Mouse (Mus musculus) ES-E14 (cell line): Measurements from ENCODE around the gene Sufu. TPM values are rescaled to one million over a fixed set of nuclear protein-coding genes. Genes with fewer than 3 reads are reported as not detected.

Experiments
- DNase-seq: peaks from one replicate; pipeline ENCODE4 v3.0.0-alpha.2; 2013; ENCODE audit warnings: low read depth, low spot score
- H3K27ac ChIP-seq: 2 replicates; pipeline ENCODE4 v1.5.1; 2012; ENCODE audit warnings: low read depth, mild to moderate bottlenecking, low read length, moderate library complexity, mixed read lengths; ENCODE audit not compliant: poor library complexity, insufficient read depth, severe bottlenecking
- H3K36me3 ChIP-seq: 2 replicates; pipeline ENCODE4 v1.6.1; 2012; ENCODE audit warnings: mild to moderate bottlenecking, low read length, moderate library complexity, mixed read lengths; ENCODE audit not compliant: control insufficient read depth, poor library complexity, insufficient read depth, severe bottlenecking
- H3K4me1 ChIP-seq, 2 experiments: fragments of 150-350 bp in 1 of 2; sonication (generic) in 1 of 2; 2 replicates each; pipeline ENCODE4 v1.6.1; 2012; ENCODE audit warnings: low read length in 2 of 2, mild to moderate bottlenecking in 1 of 2, mixed read lengths in 1 of 2; ENCODE audit not compliant: control insufficient read depth in 2 of 2, insufficient read depth in 2 of 2, poor library complexity in 1 of 2
- H3K4me3 ChIP-seq, 2 experiments: fragments of 150-350 bp in 1 of 2; sonication (generic) in 1 of 2; 2 replicates each; pipeline ENCODE4 v1.5.1; 2012; ENCODE audit warnings: low read length in 2 of 2, low read depth in 1 of 2, mild to moderate bottlenecking in 1 of 2, mixed read lengths in 1 of 2; ENCODE audit not compliant: insufficient read depth in 1 of 2, poor library complexity in 1 of 2, severe bottlenecking in 1 of 2
- H3K9ac ChIP-seq: 2 replicates; pipeline ENCODE4 v1.6.1; 2012; ENCODE audit warnings: low read depth, mild to moderate bottlenecking, low read length, mixed read lengths; ENCODE audit not compliant: poor library complexity, insufficient read depth, severe bottlenecking
- H3K9me3 ChIP-seq: fragments of 150-350 bp; sonication (generic); 2 replicates; pipeline ENCODE4 v1.6.1; 2012; ENCODE audit warnings: low read depth, mild to moderate bottlenecking, low read length; ENCODE audit not compliant: control insufficient read depth, insufficient read depth
- CHD2 ChIP-seq: IDR thresholded peaks from 2 replicates; pipeline ENCODE4 v1.6.1; 2014; ENCODE audit warnings: mild to moderate bottlenecking, low read depth, low read length, inconsistent platforms
- HCFC1 ChIP-seq: IDR thresholded peaks from 2 replicates; pipeline ENCODE4 v1.6.1; 2012; ENCODE audit warnings: low read length, inconsistent platforms, borderline replicate concordance; ENCODE audit not compliant: insufficient read depth
- MAFK ChIP-seq: IDR thresholded peaks from 2 replicates; pipeline ENCODE4 v1.6.1; 2014; ENCODE audit warnings: mild to moderate bottlenecking, low read depth, low read length, inconsistent platforms; ENCODE audit not compliant: insufficient read depth
- ZC3H11A ChIP-seq: IDR thresholded peaks from 2 replicates; pipeline ENCODE4 v1.6.1; 2012; ENCODE audit warnings: low read depth, mild to moderate bottlenecking, inconsistent platforms, low read length, borderline replicate concordance
- ZNF384 ChIP-seq: IDR thresholded peaks from 2 replicates; pipeline ENCODE4 v1.6.1; 2012; ENCODE audit warnings: low read depth, low read length, inconsistent platforms
- in situ Hi-C, 2 experiments: fragments of 600-800 bp; cut with MboI; formaldehyde crosslinking; loops; one replicate each; pipeline ENCODE4 v1.15.1; 2025; ENCODE audit warnings: low sequenced_read_pairs in 2 of 2, inconsistent platforms in 1 of 2; ENCODE audit not compliant: unreplicated experiment in 2 of 2
- total RNA-seq: library from RNA; depleted of rRNA; stranded (reverse); fragments of 300-350 nt; gene quantifications from 2 replicates; pipeline ENCODE4 v1.2.3, GENCODE M21; 2012

Gene Sufu
- total RNA-seq, 1 experiment, result 14.5 TPM

DNA sequence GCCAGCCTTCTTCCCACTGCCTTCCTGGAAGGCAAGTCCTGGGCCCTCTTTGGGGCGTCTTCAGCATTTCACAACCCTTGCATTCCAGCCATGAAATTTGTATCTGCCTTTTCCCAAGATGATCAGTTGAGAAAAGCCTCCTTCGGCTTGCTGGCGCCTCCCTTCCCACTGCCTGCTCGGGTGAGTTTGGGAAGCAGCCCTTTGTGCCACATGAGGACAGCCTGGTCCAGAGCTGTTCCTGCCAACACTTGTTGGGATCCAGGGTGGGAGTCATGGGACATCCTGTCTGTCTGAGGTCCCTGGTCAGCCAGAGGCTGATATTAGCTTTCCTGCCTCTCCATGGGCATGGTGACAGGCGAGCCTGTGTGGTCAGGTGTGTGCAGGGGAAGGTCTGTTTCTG is 61.1 kb downstream of the Sufu start:
- H3K9me3 ChIP-seq, result no peaks in the 10 kb centered on the region
- TF ChIP-seq ZC3H11A (no peak), CHD2 (no peak), MAFK (no peak), HCFC1 (no peak), ZNF384 (no peak)
- H3K27ac ChIP-seq, result no peak overlapping the region
- in situ Hi-C loops, result no loop called here
- H3K9ac ChIP-seq, result no peak overlapping the region
- H3K4me3 ChIP-seq, result no peak overlapping the region
- DNase-seq, result no peak
- peaks cover 2% of the 10 kb centered on the region; the same call in 1 of the 2 replicates for H3K36me3 ChIP-seq
- no peaks in the 10 kb centered on the region for H3K4me1 ChIP-seq

DNA sequence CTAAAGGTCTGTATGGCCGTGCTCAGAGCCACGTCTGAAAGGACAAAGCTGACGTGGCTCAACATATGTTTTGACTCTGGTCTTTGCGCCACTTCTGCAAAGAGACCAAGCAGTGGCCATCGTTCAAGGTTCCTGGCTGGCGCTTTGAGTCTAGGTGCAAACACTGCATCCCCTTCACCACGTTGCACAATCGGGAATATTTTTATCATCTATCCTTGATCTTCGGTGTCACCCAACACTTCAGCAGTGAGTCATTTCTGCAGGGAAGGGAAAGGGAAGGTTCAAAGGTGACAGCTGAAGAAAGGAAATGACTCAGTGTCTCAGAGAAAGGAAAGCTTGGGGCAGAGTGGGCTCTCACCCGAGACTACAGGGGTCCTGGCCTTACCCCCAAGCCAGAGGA is 62.6 kb downstream of the Sufu start:
- Histone ChIP-seq H3K27ac (no peak overlapping the region), H3K4me1 (no peaks in the 10 kb centered on the region), H3K9ac (no peak overlapping the region), H3K36me3 (peaks cover 2% of the 10 kb centered on the region; the same call in 1 of the 2 replicates), H3K9me3 (no peaks in the 10 kb centered on the region), H3K4me3 (no peak overlapping the region)
- TF ChIP-seq MAFK, result no peak
- no peak for TF ChIP-seq ZC3H11A
- TF ChIP-seq HCFC1, result no peak
- TF ChIP-seq ZNF384, result no peak
- no peak for TF ChIP-seq CHD2
- in situ Hi-C loops, result no loop called here
- no peak for DNase-seq

DNA sequence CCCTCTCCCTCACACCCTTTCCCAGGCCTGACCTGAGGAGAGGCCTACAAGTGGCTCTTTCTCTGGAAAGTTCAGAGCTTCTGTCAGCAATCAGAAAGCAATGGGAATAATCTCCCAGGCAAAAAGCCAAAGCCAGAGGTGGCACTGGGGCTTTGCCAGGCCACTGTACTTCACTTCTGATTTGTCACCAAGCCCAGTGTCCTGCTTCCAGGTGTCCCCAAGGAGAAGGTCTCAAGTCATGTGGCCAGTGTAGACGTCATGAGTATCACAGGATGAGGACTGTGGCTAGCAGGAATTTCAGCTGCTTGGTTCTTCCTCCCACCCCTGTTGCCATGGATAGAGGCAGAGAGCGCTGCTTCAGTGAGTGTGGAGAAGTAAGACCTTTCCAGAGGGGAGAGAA is 63.2 kb downstream of the Sufu start:
- Histone ChIP-seq H3K27ac (no peak overlapping the region), H3K36me3 (peaks cover 2% of the 10 kb centered on the region; the same call in 1 of the 2 replicates)
- DNase-seq, result no peak

DNA sequence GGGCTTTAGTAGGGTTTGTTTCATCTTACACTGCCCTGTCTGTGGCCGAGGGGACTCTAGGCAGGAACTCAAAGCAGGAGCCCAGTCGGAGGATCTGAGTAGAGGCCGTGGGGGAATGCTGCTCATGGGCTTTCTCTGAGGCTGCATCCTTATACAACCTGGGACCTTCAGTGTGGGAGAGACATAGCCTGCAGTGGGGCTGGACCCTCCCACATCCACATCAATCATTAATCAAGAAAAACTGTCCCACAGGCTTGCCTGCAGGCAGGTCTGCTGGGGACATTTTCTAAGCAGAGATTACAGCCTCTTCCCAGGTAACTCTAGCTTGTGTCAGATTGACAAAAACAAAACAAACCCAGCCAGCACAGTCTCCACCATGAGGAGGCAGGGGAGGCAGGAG is 65.9 kb downstream of the Sufu start:
- no peak overlapping the region for H3K9ac ChIP-seq
- peaks cover 0 to 2% of the 10 kb centered on the region in 2 experiments; a peak in 1 of 4 replicates for H3K4me1 ChIP-seq
- peaks cover 2% of the 10 kb centered on the region; the same call in 1 of the 2 replicates for H3K36me3 ChIP-seq
- in situ Hi-C loops, result no loop called here
- no peak overlapping the region for H3K27ac ChIP-seq
- no peak overlapping the region for H3K4me3 ChIP-seq
- TF ChIP-seq HCFC1 (no peak), ZC3H11A (no peak)
- no peaks in the 10 kb centered on the region for H3K9me3 ChIP-seq
- no peak for DNase-seq

More for the DNA sequence above, 63.2 kb downstream of the Sufu start:
- no peaks in the 10 kb centered on the region for H3K4me1 ChIP-seq
- TF ChIP-seq MAFK (no peak), HCFC1 (no peak), CHD2 (no peak), ZC3H11A (no peak), ZNF384 (no peak)
- H3K4me3 ChIP-seq, result no peak overlapping the region
- in situ Hi-C loops, result no loop called here
- H3K9ac ChIP-seq, result no peak overlapping the region
- H3K9me3 ChIP-seq, result no peaks in the 10 kb centered on the region

DNA sequence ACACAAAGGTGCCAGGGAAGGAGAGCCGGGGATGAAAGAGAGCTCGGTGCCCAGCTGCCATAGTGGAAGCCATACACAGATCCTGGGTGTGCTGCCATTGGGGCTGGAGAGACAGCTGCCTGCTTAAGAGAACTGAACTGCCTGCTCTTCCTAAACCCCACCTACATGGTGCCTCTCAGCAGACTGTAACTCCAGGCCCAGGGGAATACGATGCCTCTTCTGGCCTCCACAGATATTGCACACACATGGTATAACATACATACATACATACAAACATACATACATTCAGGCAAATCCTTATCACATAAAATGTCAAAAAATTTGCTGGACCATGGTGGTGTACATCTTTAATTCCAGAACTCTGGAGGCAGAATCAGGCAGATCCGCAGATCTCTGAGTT is 66.8 kb downstream of the Sufu start:
- Histone ChIP-seq H3K9ac (no peak overlapping the region), H3K4me1 (peaks cover 0 to 2% of the 10 kb centered on the region in 2 experiments; a peak in 1 of 4 replicates), H3K4me3 (no peak overlapping the region), H3K9me3 (no peaks in the 10 kb centered on the region), H3K36me3 (peaks cover 2% of the 10 kb centered on the region; the same call in 1 of the 2 replicates), H3K27ac (no peak overlapping the region)
- in situ Hi-C loops, result no loop called here
- DNase-seq, result no peak
- no peak for TF ChIP-seq ZC3H11A
- no peak for TF ChIP-seq ZNF384
- no peak for TF ChIP-seq HCFC1
- no peak for TF ChIP-seq MAFK
- TF ChIP-seq CHD2, result no peak
